9 mouse cellular contexts compared by ENCODE assay signal in the genomic region with DNA sequence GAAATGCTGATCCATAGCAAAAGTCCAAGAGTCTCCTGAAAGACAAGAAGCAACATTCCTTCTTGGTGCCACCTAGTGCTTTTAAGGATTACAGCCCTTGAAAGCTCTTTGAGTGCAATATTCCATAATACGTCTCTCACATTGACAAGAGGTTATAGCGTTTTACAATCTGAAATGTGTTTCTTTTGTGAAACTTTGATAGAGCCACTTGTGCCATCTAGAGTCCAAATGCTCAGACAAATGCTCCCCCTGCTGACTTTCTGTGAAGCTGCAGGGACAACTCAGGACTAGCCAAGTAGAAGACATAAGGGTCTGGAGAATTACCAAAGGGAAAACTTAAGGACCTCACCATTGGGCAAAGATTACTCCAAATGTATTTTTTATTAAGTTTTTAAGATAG.
DNase-seq lines count a peak whose midpoint lies in the region; ATAC-seq lines count a peak whose summit lies in the region.
"Had no signal": no experiment of that assay in that cellular context is flagged by ENCODE, and none has a peak within 500 bp of the region (broad histone marks: within the 10 kb centered on the region; RNA-seq: fewer than 3 reads in every experiment).

No protein-coding gene starts in this region.

- no peak overlapping the region for H3K4me3 ChIP-seq in kidney, embryonic 15.5 days (replicated peaks)
- no peak overlapping the region for H3K4me3 ChIP-seq in hindbrain, embryonic 14.5 days (replicated peaks; ENCODE audit: low read length)
- H3K4me3 ChIP-seq: embryonic facial prominence, embryonic 12.5 days; neural tube, embryonic 13.5 days had no signal

- no peaks in the 10 kb centered on the region for H3K4me1 ChIP-seq in kidney, embryonic 15.5 days
- no peaks in the 10 kb centered on the region for H3K4me1 ChIP-seq in hindbrain, embryonic 14.5 days (replicated peaks; ENCODE audit: control insufficient read depth, insufficient read depth, low read length)
- H3K4me1 ChIP-seq: embryonic facial prominence, embryonic 12.5 days; neural tube, embryonic 13.5 days had no signal

- DNase-seq in kidney, adult 18-20 months = peak; percentile 27
- peak; percentile 27 for DNase-seq in ES-CJ7 (ENCODE audit: low read depth, low spot score)
- DNase-seq in adipocyte (ENCODE audit: low spot score) = peak; percentile 3
- peak; percentile 68 for DNase-seq in hindbrain, embryonic 14.5 days (ENCODE audit: low spot score)
- peak; percentile 15 for DNase-seq in lung, postnatal 14 days
- DNase-seq in T-cell, adult 2 months (ENCODE audit: low spot score) = no peak

- ATAC-seq in kidney, embryonic 15.5 days (replicated peaks; ENCODE audit: low FRiP score) = no peak
- ATAC-seq in hindbrain, embryonic 14.5 days (ENCODE audit: low FRiP score) = no peak

- no peak overlapping the region for H3K9ac ChIP-seq in kidney, embryonic 15.5 days
- no peak overlapping the region for H3K9ac ChIP-seq in hindbrain, embryonic 14.5 days
- H3K9ac ChIP-seq: embryonic facial prominence, embryonic 12.5 days; neural tube, embryonic 13.5 days had no signal

- no peak overlapping the region for H3K4me2 ChIP-seq in kidney, embryonic 15.5 days
- H3K4me2 ChIP-seq in hindbrain, embryonic 14.5 days (replicated peaks) = no peak overlapping the region
- H3K4me2 ChIP-seq: embryonic facial prominence, embryonic 12.5 days; neural tube, embryonic 13.5 days had no signal

- H3K27me3 ChIP-seq in kidney, embryonic 15.5 days = no peaks in the 10 kb centered on the region
- no peaks in the 10 kb centered on the region for H3K27me3 ChIP-seq in hindbrain, embryonic 14.5 days (ENCODE audit: control insufficient read depth, insufficient read depth, low read length)
- H3K27me3 ChIP-seq: embryonic facial prominence, embryonic 12.5 days; neural tube, embryonic 13.5 days had no signal

- H3K27ac ChIP-seq in kidney, embryonic 15.5 days = no peak overlapping the region
- H3K27ac ChIP-seq in hindbrain, embryonic 14.5 days = no peak overlapping the region
- H3K27ac ChIP-seq: embryonic facial prominence, embryonic 12.5 days; neural tube, embryonic 13.5 days had no signal

- no peaks in the 10 kb centered on the region for H3K9me3 ChIP-seq in kidney, embryonic 15.5 days (replicated peaks)
- no peaks in the 10 kb centered on the region for H3K9me3 ChIP-seq in hindbrain, embryonic 14.5 days (ENCODE audit: control insufficient read depth, low read length)
- H3K9me3 ChIP-seq: embryonic facial prominence, embryonic 12.5 days; neural tube, embryonic 13.5 days had no signal

- no peaks in the 10 kb centered on the region for H3K36me3 ChIP-seq in kidney, embryonic 15.5 days
- H3K36me3 ChIP-seq in hindbrain, embryonic 14.5 days (replicated peaks; ENCODE audit: control insufficient read depth, insufficient read depth) = no peaks in the 10 kb centered on the region
- H3K36me3 ChIP-seq: embryonic facial prominence, embryonic 12.5 days; neural tube, embryonic 13.5 days had no signal

- 33% methylated on average over 2 of the region's 2 CpGs for WGBS in kidney, embryonic 15.5 days
- WGBS in hindbrain, embryonic 14.5 days = 38% methylated on average over 2 of the region's 2 CpGs
